Mouse (Mus musculus) fibroblast of lung, adult 2 months (primary cell): ENCODE measurements around the gene Lipe.
"Not testable (repeated sequence)": the region's sequence is repeated elsewhere in the genome, so short reads cannot be mapped to it uniquely, and the experiment has no call there.

Source experiments
- DNase-seq: peaks from one replicate; pipeline ENCODE4 v3.0.0-alpha.2; 2011; ENCODE audit warnings: low read depth

Lipe gene

GRCm38 (mm10) chr7:25398610-25399009 is at the start of gene Lipe:
TSS of gene Lipe (minus strand) at chr7:25398710.
- no peak for DNase-seq

DNA sequence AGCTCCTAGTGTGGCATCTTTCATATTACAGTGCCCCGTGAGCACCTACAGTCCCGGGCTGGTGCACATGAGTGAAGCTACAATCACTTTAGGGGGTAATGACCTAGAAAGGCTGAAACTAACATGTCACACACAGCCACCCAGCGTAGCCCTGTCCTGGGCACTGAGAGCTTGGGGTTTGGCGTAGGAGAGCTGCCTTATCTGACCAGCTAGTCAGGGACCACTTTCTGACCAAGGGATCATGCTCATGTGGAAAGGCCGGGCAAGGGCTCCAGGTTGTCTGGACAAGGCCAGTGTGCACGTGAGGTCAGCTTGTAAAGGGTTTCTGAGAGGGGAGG is 42.3 kb upstream of the Lipe start:
- no peak for DNase-seq

- DNase-seq: no peak
Observed at GRCm38 (mm10) chr7:25439978-25440815, 41.7 kb upstream of the Lipe start.

DNA sequence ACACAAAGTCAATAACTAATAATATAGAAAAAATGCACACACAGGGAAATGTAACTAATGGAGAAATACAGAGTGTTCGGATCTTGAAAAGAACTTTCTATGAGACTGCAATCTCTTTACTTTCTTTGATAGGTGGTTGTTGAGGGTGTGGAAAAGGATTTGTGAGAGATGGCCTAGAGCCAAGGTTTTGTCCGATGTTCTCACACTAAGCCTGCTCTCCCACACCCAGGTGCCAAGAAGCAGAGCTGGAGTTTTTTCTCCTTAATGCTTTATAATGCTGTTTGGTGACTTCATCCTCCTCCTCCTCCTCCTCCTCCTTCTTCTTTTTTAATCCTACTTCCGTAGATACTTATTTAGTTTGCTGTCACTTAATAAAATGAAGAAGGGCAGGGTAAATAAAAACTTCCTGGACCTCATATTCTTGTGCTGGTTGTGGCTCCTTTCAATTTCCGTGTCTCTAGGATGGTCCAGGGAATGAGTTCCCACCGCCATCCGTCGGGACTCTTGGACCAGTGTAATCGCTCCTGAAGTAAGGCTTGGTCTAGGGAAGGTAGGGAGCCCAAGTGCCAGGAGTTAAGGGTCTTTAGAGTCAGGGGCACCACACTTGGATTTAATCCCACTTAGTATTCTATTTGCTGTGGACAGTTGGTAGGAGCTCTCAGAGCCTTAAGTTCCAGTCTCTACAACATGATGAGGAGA is 40.8 kb upstream of the Lipe start:
- no peak for DNase-seq

DNA sequence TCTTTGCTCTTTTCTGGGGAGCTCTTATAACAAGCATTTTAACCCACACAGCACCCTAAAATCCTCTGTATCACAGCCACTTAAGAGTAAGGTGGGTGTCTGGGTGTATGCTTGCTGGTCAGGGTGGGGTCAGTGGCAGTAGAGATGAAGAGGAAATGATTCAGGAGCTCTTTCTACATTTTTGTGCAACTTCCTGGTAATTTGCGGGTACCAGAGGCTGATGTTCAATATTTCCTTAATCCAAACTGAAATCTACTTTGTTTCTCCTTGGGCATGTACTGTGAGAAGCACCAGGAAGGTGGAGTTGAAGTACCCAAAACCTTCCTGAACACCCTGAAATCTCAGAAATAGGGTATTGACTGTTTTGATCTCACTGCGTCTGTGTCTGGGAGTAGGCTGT is 38.2 kb upstream of the Lipe start:
- no peak for DNase-seq

DNA sequence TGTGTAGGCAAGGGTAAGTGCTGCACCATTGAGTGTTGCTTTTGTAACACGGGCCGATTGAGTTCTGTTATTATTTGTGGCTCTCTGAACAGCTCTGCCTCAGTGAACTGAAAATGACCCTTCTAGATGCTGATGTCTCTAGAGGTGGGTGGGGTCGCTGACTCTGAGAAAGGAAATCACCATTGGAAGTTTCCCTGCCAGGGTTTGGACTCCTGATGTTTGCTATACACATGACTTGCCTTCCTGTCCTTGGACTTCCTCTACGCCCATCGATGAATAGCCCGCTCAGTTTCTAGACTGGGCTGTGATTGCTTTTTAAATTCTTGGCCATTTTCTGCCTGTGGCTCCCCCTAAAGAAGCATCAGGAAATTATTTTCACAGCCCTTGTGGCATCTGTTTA is 37.7 kb upstream of the Lipe start:
- DNase-seq: no peak

DNA sequence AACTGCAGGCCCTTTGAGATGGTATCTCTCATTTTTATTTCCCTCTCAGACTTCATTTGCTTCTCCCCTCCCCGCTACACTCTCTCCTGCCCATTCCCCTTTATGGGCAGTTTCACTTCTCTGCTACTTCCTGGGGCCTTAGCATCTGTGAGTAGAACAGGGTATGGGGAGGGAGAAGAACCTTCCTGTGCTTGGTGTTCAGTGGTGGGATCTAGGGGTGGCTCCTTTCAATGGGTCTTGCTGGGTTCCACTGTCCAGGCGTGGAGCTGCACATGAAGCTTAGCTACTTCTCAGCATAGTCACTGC is 37.0 kb upstream of the Lipe start:
- no peak for DNase-seq

DNA sequence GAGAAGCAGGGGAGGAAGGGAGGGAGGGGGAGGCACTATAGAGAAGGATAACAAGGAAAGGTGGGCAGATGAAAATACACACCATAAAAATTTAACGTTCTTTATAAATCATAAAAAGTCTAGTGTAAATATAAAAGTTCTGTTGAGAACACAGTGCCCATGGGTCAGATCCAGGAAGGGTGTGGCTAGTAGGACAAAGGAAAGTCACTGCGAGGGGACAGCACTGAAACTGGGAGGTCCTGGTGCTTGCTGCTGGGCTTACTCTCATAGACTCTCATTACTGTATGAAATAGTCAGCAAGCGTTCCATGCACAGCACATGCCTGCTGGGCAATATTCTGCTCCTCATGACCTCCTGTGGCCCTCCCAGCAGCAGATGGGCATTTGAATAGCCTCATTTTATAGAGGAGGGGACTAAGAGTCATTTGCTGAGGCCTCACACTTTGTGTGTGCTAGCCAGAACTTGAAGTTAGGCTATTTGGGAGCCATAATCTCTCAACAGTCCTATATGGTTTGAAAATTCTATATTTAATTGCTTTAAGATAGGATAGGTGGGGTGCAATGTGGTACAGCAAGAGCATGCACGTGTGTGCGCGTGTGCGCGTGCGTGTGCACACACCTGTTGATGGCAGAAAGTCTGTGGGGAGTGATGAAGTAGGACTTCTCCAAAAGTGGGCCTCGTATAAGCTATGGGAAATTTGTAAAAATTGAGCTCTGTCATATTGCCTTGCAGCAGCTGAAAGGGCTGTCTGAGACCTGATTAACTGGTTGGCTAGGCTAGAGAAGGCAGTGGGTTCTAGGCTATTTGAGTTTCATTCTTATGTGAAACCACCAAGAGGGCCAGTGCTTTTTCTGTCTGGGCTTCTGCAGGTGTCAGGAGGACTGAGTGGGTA is 36.4 kb upstream of the Lipe start:
- no peak for DNase-seq

DNA sequence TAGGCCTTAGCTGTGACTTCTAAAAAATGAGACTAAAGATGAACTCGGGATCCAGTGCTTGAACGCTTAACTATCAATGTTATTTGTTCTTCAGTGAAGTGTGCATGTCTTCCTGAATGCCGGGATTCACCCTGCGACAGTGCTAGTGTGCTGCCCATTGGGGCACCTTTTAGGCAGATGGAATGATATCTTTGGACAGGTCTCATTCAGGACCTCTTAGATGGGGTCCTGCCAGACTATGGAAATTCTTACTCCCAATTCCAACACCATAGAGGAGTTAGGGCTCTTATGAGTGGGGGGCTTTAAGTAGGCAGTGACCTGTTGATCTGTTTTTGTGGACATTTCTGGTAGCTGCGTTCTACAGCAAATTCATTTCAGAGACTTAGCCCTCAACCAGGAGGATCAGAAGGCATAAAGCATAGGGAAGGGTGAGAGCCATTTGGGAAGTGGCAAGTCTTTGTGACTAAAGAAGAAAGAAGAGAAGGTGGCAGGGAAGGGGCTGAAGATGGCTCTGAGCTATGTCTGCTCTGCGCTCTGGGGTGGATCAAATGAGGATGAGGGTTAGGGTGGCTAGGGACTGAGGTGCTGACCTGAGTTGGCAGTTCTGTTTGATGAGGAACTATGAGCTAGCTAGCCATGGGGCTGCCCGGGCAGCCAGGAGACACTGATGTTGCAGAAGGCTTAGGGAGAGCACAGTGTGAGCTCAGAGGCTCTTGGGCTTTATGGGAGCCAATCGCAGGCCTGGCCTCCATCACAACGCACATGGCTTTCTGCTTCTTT is 35.5 kb upstream of the Lipe start:
- no peak for DNase-seq

DNA sequence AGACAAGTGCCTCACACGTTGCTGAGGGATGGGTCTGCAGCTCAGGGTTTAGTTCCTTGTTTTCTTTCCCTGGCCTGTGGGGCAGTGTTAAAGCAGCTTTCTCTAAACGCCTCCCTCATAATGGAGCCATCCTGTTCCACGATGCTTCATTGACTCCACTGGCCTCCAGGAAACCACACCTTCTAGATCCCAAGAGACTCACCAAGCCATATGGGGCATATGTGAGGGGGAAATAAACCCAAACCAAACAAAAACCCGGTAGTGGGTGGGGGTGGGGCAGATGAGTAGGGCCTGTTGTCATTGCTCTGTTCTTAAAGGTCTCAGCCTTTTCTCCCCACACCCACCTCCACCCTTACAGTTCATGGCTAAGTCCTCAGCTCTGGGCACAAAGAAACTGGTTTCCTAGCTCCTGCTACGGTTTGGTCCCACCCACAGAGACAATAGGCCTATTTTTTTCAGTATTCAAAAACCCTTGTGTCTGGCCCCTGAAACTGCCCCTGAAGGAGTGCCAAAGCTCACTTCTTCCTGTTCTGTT is 34.6 kb upstream of the Lipe start:
- DNase-seq: no peak

GRCm38 (mm10) chr7:25432381-25432780 is 33.9 kb upstream of the Lipe start:
- no peak for DNase-seq

GRCm38 (mm10) chr7:25429886-25430784 is 31.6 kb upstream of the Lipe start:
- DNase-seq: no peak

DNA sequence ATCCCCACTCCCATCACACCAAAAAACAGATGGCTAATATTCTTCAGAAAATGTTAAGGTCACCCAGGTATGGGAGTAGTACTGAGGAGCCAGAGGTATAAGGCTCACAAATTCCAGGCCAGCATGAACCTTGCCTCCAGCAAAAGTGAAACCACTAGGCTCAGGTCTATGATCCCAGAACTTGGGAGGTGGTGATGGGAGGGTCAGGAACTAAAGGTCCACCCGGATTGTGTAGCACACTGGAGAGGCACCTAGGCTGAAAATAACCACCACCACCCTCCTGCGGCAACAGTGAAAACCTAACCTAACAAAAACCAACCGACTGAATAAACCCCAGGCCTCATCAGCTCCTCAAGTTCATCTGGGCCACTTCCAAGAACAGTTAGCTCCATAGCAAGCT is 29.8 kb upstream of the Lipe start:
- no peak for DNase-seq

- DNase-seq: no peak
Observed at GRCm38 (mm10) chr7:25427144-25427543, 28.6 kb upstream of the Lipe start.

GRCm38 (mm10) chr7:25426380-25426779 is 27.9 kb upstream of the Lipe start:
- DNase-seq: not testable (repeated sequence)

DNA sequence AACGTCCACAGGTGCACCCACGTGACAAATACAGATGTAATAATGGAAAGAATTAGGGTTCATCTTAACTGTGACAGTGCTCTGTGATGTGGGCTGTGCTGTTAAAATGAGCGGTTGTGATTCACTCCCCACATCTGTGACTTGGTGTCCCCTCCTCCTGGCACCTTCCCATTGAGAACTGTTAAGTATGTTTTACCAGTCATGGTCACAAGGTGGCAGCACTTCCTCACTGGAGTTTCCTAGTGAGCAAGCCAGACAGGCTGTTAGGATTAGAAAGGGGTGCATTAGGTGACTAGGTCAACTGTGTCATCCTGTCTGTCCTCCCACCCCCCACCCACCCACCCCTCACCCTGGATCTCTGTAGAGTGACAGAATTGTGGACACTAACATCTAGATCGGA is 25.9 kb upstream of the Lipe start:
- peak; percentile 55 for DNase-seq

DNA sequence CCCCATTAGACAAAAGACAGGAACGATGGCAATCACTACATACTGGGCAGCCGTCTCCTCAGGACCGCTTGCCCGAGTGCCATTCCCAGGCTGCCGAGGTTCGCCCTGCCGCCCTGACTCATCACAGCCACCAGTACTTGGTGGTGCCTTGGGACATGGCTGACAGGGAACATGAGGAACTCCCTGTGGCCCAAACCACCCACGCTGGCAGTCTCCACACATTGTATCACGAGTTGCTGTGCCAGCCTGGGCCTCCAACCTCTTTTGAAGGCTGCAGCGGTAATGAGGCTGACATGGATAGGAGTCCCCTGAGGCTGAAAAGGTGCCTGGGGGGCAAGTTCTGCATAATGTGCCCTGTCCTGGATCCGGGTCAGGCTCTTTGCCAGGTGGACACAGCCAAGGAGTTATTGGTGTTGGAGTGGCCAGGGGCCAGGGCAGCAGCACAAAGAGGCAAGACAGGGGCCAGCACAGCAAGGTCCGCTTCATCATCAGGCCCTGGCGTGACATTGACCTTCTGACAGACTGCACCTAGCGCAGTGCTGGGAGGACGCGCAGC is 23.9 kb upstream of the Lipe start:
- DNase-seq: no peak

- DNase-seq: no peak
Observed at GRCm38 (mm10) chr7:25419943-25420342, 21.4 kb upstream of the Lipe start.

- no peak for DNase-seq
Observed at GRCm38 (mm10) chr7:25419536-25419935, 21.0 kb upstream of the Lipe start.

DNA sequence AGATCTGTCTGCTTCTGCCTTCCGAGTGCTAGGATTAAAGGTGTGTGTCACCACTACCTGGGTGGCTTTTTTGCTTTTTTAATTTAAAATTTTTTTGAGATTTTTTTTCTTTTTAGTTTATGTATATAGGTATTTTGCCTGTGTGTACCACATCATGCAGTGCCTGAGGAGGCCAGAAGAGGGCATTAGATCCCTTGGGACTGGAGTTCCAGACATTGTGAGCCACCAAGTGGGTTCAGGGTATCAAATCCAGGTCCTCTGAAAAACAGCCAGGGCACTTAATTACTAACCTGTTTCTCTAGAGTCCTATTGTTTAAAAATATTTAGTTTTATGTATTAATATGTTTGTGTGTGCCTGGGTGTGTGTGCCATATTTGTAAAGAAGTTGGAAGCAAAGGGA is 19.1 kb upstream of the Lipe start:
- DNase-seq: no peak
